Mouse (Mus musculus): ENCODE data around the gene Vmn1r85. TPM values are rescaled to one million over a fixed set of nuclear protein-coding genes. Genes with fewer than 3 reads are reported as not detected.

Vmn1r85 gene
- polyA plus RNA-seq, 1 experiment = not detected

DNA sequence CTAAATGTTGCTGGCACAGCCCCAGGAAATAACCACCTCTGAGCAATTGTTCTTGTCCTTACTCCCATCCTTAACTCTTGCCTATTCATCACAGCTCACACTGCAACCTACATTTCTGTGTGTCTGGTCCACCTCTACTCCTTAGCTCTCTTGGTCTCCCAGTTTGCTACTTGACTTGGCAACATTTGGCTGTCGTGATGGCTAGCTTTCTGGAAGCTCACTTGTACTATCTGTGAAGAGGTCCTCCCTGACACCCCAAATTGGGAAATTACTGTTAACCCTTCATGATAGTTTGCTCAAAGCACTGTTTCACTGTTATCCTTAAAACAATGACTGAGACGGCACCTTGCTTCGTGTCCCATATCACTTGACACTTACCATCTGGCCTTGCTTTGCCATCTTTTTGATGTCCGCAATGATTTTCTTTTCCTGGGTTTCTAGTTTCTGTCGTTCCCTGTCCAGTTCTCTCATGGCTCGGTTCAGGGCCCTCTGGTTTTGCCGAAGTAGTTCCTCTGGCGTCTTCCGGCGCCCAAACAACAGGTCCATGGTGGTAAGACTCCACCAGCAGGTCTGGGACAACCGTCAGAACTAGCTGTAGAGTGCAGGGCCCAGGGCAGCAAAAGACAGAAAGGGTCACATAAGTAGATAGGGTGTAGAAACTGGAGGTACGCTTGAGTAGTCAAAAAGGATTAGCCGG lies 61.4 kb downstream of the Vmn1r85 start:
- no peaks in the 10 kb centered on the region for H3K27me3 ChIP-seq (ENCODE audit: control insufficient read depth, insufficient read depth, low read length)
- H3K36me3 ChIP-seq (ENCODE audit: control insufficient read depth, insufficient read depth, low read length) = peaks cover 36% of the 10 kb centered on the region
- peak overlapping the region; percentile 91 for H3K27ac ChIP-seq (ENCODE audit: insufficient read depth, low read length)
- TF ChIP-seq CTCF (IDR thresholded peaks at IDR 0.05; ENCODE audit: extremely low read depth, insufficient read depth, insufficient read length, insufficient replicate concordance) = no peak
- no peak for TF ChIP-seq POLR2A (IDR thresholded peaks at IDR 0.05; ENCODE audit: low read depth, low read length)
- H3K4me1 ChIP-seq (ENCODE audit: control insufficient read depth, insufficient read depth, insufficient read length) = peaks cover 10% of the 10 kb centered on the region; the same call in 1 of the 2 replicates
- no peak for DNase-seq (ENCODE audit: low read depth in 1 of 2, low spot score in 2 of 2)
- H3K4me3 ChIP-seq (ENCODE audit: extremely low read depth, insufficient read depth, insufficient read length) = peak overlapping the region; percentile 84
- WGBS = 44% methylated on average over 13 of the region's 13 CpGs

Other genes with a start within 250 kb of the Vmn1r85 start
- gene Zfp128, start 214.0 kb downstream of the Vmn1r85 start, polyA plus RNA-seq (2012; rRNA removed) = 0.65 and 0.85 TPM in 2 replicates
- 6.8 and 7.1 TPM in 2 replicates for gene Zscan22, start 197.4 kb downstream of the Vmn1r85 start, polyA plus RNA-seq (2012; rRNA removed)
- gene Rps5, start 172.9 kb downstream of the Vmn1r85 start, polyA plus RNA-seq (2012; rRNA removed) = 2,106 and 2,648 TPM in 2 replicates
- 0.21 and 0.31 TPM in 2 replicates for gene Rnf225, start 167.8 kb downstream of the Vmn1r85 start, polyA plus RNA-seq (2012; rRNA removed)
- gene Zfp324, start 129.3 kb downstream of the Vmn1r85 start, polyA plus RNA-seq (2012; rRNA removed) = 3.7 and 4.7 TPM in 2 replicates
- 4.1 and 5.1 TPM in 2 replicates for gene Zfp446, start 117.3 kb downstream of the Vmn1r85 start, polyA plus RNA-seq (2012; rRNA removed)
- gene Slc27a5, start 97.0 kb downstream of the Vmn1r85 start, polyA plus RNA-seq (2012; rRNA removed) = 0.21 TPM in 2 replicates
- gene Trim28, start 96.1 kb downstream of the Vmn1r85 start, polyA plus RNA-seq (2012; rRNA removed) = 272 TPM in 2 replicates
- gene Zbtb45, start 85.1 kb downstream of the Vmn1r85 start, polyA plus RNA-seq (2012; rRNA removed) = 24.5 and 34.5 TPM in 2 replicates
- gene Chmp2a, start 60.4 kb downstream of the Vmn1r85 start, polyA plus RNA-seq (2012; rRNA removed) = 40.2 and 41.1 TPM in 2 replicates
- gene Ube2m, start 56.9 kb downstream of the Vmn1r85 start, polyA plus RNA-seq (2012; rRNA removed) = 62.7 and 90.8 TPM in 2 replicates
- gene Mzf1, start 40.4 kb downstream of the Vmn1r85 start, polyA plus RNA-seq (2012; rRNA removed) = 0.76 and 1.1 TPM in 2 replicates
- not detected in 2 replicates for gene Vmn1r86, start 24.7 kb upstream of the Vmn1r85 start, polyA plus RNA-seq (2012; rRNA removed)
- not detected in 2 replicates for gene Vmn1r87, start 45.0 kb upstream of the Vmn1r85 start, polyA plus RNA-seq (2012; rRNA removed)
- gene Vmn1r88, start 64.4 kb upstream of the Vmn1r85 start, polyA plus RNA-seq (2012; rRNA removed) = not detected in 2 replicates
- not detected in 2 replicates for gene Vmn1r89, start 117.8 kb upstream of the Vmn1r85 start, polyA plus RNA-seq (2012; rRNA removed)
- gene Lig1, start 182.1 kb upstream of the Vmn1r85 start, polyA plus RNA-seq (2012; rRNA removed) = 9.3 and 11.8 TPM in 2 replicates
- gene Zswim9, start 183.5 kb upstream of the Vmn1r85 start, polyA plus RNA-seq (2012; rRNA removed) = 2.5 TPM in 2 replicates
- 0.20 and 0.23 TPM in 2 replicates for gene Pla2g4c, start 229.5 kb upstream of the Vmn1r85 start, polyA plus RNA-seq (2012; rRNA removed)

All from spleen, adult 2 months (tissue).